Mouse (Mus musculus): Measurements from ENCODE around the gene Apeh. TPM values are rescaled to one million over a fixed set of nuclear protein-coding genes. Genes with fewer than 3 reads are reported as not detected.
A peak's percentile ranks its signal among the peaks of the same experiment; 100 is the strongest.

Apeh gene
- total and polyA plus RNA-seq, 3 experiments = 67.5 to 148 (median 119) TPM

DNA sequence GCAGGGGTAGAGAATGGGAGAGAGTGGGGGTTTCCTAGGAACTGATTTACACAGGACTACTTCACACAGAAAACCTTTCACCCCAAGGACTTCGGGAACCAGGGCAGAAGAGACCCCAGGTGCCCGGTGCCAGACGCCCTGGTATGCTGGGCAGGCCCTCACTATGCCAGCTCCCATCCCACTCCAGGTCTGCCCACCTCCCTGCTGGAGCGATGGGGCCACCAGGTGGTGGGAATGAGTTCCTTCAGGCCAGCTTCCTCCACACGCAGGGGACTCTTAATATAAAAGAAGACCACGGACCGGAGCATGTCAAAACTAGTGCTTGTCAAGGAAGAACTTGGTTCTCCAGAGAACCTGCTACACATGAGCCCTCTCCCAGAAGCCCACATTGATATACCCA lies 27.2 kb downstream of the Apeh start:
- peaks cover 13% of the 10 kb centered on the region; the same call in 1 of the 2 replicates for H3K4me1 ChIP-seq (ENCODE audit: insufficient read depth, low read depth, low read length)
- H3K9me3 ChIP-seq (replicated peaks) = no peaks in the 10 kb centered on the region
- no peak overlapping the region for H3K4me3 ChIP-seq (ENCODE audit: low read depth, low read length)
- DNase-seq (ENCODE audit: low spot score) = no peak
- no peaks in the 10 kb centered on the region for H3K27me3 ChIP-seq (ENCODE audit: insufficient read depth, low read length)
- no peak for ATAC-seq (ENCODE audit: extremely low read depth, insufficient number of reproducible peaks, low FRiP score, poor library complexity, severe bottlenecking)
- TF ChIP-seq GATA1 (IDR thresholded peaks at IDR 0.05; ENCODE audit: borderline replicate concordance, low read length) (no peak), GATA2 (IDR thresholded peaks at IDR 0.05; ENCODE audit: borderline replicate concordance, low read depth, low read length) (no peak), CTCF (IDR thresholded peaks at IDR 0.05; ENCODE audit: low read depth, low read length) (no peak), POLR2AphosphoS5 (IDR thresholded peaks at IDR 0.05; ENCODE audit: insufficient replicate concordance, low read depth, low read length) (no peak), TAL1 (conservative IDR thresholded peaks at IDR 0.05; ENCODE audit: low read depth, low read length) (no peak)
- H3K36me3 ChIP-seq (replicated peaks) = peaks cover 100% of the 10 kb centered on the region

DNA sequence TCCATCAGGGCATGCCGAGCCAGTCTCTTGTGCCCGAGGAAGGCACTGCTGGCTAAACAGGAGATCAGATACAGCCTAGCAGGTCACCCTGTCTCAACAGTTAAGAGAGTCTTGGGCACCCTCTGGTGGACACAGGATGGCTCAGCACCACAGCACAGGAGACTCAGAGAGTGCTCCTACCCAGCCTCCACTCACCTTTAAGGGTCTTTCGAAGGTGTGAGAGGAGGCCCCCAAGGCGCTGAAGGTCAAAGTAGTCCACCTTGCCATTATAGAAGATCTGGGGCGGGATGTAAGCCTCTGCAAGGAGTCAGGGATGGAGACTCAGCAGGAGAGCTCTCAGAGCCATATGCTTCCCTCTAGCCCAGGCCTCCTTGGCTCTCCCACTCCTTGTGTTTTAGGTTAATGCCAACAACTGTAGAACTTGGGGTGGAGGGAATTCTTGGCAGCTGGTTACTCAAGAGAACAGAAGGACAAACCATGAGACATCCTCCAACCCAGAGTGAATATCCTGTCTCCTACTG lies 28.9 kb downstream of the Apeh start:
- Histone ChIP-seq H3K4me1 (ENCODE audit: insufficient read depth, low read depth, low read length) (peaks cover 13% of the 10 kb centered on the region; the same call in 1 of the 2 replicates), H3K4me3 (ENCODE audit: low read depth, low read length) (no peak overlapping the region), H3K9me3 (replicated peaks) (no peaks in the 10 kb centered on the region), H3K27me3 (ENCODE audit: insufficient read depth, low read length) (no peaks in the 10 kb centered on the region), H3K36me3 (replicated peaks) (peaks cover 100% of the 10 kb centered on the region)
- no peak for TF ChIP-seq GATA1 (IDR thresholded peaks at IDR 0.05; ENCODE audit: borderline replicate concordance, low read length)
- peak; percentile 29; the same call in 1 of the 2 replicates for TF ChIP-seq CTCF (IDR thresholded peaks at IDR 0.05; ENCODE audit: low read depth, low read length)
- ATAC-seq (ENCODE audit: extremely low read depth, insufficient number of reproducible peaks, low FRiP score, poor library complexity, severe bottlenecking) = no peak
- peak; percentile 68 for DNase-seq (ENCODE audit: low spot score)

DNA sequence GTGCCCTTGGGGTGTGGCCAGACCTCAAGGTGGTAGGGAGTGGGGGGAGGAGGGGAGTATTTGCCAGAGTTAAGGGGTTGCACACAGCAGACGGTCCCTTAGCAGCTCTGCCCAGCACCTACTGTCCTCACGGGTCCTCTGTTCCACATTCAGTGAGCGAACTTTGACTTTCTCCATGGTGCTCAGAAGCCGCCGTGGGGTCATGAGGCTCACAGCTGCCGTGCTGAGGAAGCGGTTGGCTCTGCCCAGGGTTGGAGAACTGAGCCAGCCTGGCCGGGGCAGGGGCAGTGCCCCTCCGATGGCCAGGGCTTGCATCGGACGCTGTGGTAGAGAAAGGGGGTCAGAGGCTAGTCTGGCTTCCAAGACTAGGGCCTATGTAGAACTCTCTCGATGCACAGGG lies 31.0 kb downstream of the Apeh start:
- peaks cover 13% of the 10 kb centered on the region; the same call in 1 of the 2 replicates for H3K4me1 ChIP-seq (ENCODE audit: insufficient read depth, low read depth, low read length)
- H3K27me3 ChIP-seq (ENCODE audit: insufficient read depth, low read length) = no peaks in the 10 kb centered on the region
- H3K36me3 ChIP-seq (replicated peaks) = peaks cover 100% of the 10 kb centered on the region
- no peak for ATAC-seq (ENCODE audit: extremely low read depth, insufficient number of reproducible peaks, low FRiP score, poor library complexity, severe bottlenecking)
- no peaks in the 10 kb centered on the region for H3K9me3 ChIP-seq (replicated peaks)
- no peak for DNase-seq (ENCODE audit: low spot score)
- TF ChIP-seq CTCF (IDR thresholded peaks at IDR 0.05; ENCODE audit: low read depth, low read length) = no peak
- TF ChIP-seq TAL1 (conservative IDR thresholded peaks at IDR 0.05; ENCODE audit: low read depth, low read length) = no peak
- TF ChIP-seq POLR2AphosphoS5 (IDR thresholded peaks at IDR 0.05; ENCODE audit: insufficient replicate concordance, low read depth, low read length) = no peak
- TF ChIP-seq GATA2 (IDR thresholded peaks at IDR 0.05; ENCODE audit: borderline replicate concordance, low read depth, low read length) = no peak
- TF ChIP-seq GATA1 (IDR thresholded peaks at IDR 0.05; ENCODE audit: borderline replicate concordance, low read length) = no peak
- H3K4me3 ChIP-seq (ENCODE audit: low read depth, low read length) = no peak overlapping the region

DNA sequence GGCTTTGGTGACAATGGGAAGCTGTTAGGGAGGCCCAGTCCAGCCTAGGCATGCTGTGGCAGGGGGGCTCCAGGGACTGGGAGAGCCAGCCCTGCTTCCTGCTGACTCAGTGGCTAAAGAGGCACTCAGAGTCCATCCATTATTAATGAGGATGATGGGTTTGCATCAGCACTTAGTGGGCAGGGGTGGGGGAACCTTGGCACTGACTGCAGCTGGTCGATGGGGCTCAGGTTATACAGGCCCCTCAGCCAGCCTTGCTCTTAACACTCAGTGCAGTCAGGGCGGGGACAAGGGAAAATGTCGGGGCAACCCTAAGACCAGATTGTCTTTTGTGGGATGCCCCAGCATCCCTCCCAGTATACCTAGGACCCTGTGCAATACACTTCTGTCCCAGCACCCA lies 32.3 kb downstream of the Apeh start:
- Histone ChIP-seq H3K27me3 (ENCODE audit: insufficient read depth, low read length) (no peaks in the 10 kb centered on the region), H3K9me3 (replicated peaks) (no peaks in the 10 kb centered on the region), H3K4me3 (ENCODE audit: low read depth, low read length) (no peak overlapping the region), H3K4me1 (ENCODE audit: insufficient read depth, low read depth, low read length) (peaks cover 8% of the 10 kb centered on the region; the same call in 1 of the 2 replicates), H3K36me3 (replicated peaks) (peaks cover 100% of the 10 kb centered on the region)
- ATAC-seq (ENCODE audit: extremely low read depth, insufficient number of reproducible peaks, low FRiP score, poor library complexity, severe bottlenecking) (no peak), DNase-seq (ENCODE audit: low spot score) (no peak)
- TF ChIP-seq GATA2 (IDR thresholded peaks at IDR 0.05; ENCODE audit: borderline replicate concordance, low read depth, low read length) = no peak
- TF ChIP-seq CTCF (IDR thresholded peaks at IDR 0.05; ENCODE audit: low read depth, low read length) = no peak
- TF ChIP-seq GATA1 (IDR thresholded peaks at IDR 0.05; ENCODE audit: borderline replicate concordance, low read length) = no peak
- TF ChIP-seq POLR2AphosphoS5 (IDR thresholded peaks at IDR 0.05; ENCODE audit: insufficient replicate concordance, low read depth, low read length) = no peak
- TF ChIP-seq TAL1 (conservative IDR thresholded peaks at IDR 0.05; ENCODE audit: low read depth, low read length) = no peak

DNA sequence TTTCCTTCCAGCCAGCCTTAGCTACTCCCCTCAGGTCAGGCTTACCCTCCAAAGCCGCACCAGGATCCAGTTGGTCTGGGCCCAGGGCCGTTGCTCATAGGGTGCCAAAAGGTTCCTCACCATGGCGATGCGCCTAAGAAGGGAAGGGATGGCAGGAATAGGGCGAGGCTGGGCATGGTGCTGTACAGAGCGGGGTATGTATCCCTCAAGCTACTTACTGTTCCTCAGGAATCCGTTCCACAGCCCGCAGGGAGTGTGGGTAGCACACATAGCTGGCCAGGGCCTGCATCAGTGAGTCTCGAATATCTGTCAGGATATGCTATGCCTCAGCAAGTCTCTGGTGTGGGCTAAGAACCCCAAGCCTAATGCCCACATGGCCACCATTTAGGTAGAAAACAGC lies 36.1 kb downstream of the Apeh start:
- DNase-seq (ENCODE audit: low spot score) (no peak), ATAC-seq (ENCODE audit: extremely low read depth, insufficient number of reproducible peaks, low FRiP score, poor library complexity, severe bottlenecking) (no peak)
- H3K9me3 ChIP-seq (replicated peaks) = no peaks in the 10 kb centered on the region
- H3K4me3 ChIP-seq (ENCODE audit: low read depth, low read length) = no peak overlapping the region
- H3K27me3 ChIP-seq (ENCODE audit: insufficient read depth, low read length) = no peaks in the 10 kb centered on the region; the same call in 1 of the 2 replicates
- H3K36me3 ChIP-seq (replicated peaks) = peaks cover 100% of the 10 kb centered on the region
- no peak for TF ChIP-seq TAL1 (conservative IDR thresholded peaks at IDR 0.05; ENCODE audit: low read depth, low read length)
- no peak for TF ChIP-seq GATA1 (IDR thresholded peaks at IDR 0.05; ENCODE audit: borderline replicate concordance, low read length)
- TF ChIP-seq GATA2 (IDR thresholded peaks at IDR 0.05; ENCODE audit: borderline replicate concordance, low read depth, low read length) = no peak
- no peak for TF ChIP-seq POLR2AphosphoS5 (IDR thresholded peaks at IDR 0.05; ENCODE audit: insufficient replicate concordance, low read depth, low read length)
- TF ChIP-seq CTCF (IDR thresholded peaks at IDR 0.05; ENCODE audit: low read depth, low read length) = no peak
- peaks cover 15% of the 10 kb centered on the region for H3K4me1 ChIP-seq (ENCODE audit: insufficient read depth, low read depth, low read length)

DNA sequence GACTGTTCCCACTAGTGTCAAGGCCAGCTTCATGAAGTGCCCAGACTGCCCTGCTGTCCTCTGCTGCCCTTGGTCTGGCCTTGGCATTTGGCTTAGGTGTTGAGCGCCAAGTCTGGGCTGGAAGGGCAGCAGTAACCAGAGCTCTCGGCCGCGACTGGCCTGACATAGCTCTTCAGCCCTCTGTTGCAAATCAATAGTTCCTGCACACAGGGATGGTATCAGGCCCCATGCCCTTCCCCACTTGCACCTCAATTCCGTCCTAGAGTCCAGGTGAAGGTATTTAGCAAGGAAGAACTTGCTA lies 37.2 kb downstream of the Apeh start:
- DNase-seq (ENCODE audit: low spot score) (no peak), ATAC-seq (ENCODE audit: extremely low read depth, insufficient number of reproducible peaks, low FRiP score, poor library complexity, severe bottlenecking) (no peak)
- no peaks in the 10 kb centered on the region for H3K9me3 ChIP-seq (replicated peaks)
- no peak overlapping the region for H3K4me3 ChIP-seq (ENCODE audit: low read depth, low read length)
- peaks cover 100% of the 10 kb centered on the region for H3K36me3 ChIP-seq (replicated peaks)
- peaks cover 25% of the 10 kb centered on the region for H3K4me1 ChIP-seq (ENCODE audit: insufficient read depth, low read depth, low read length)
- H3K27me3 ChIP-seq (ENCODE audit: insufficient read depth, low read length) = no peaks in the 10 kb centered on the region; the same call in 1 of the 2 replicates
- no peak for TF ChIP-seq GATA1 (IDR thresholded peaks at IDR 0.05; ENCODE audit: borderline replicate concordance, low read length)
- no peak for TF ChIP-seq GATA2 (IDR thresholded peaks at IDR 0.05; ENCODE audit: borderline replicate concordance, low read depth, low read length)
- TF ChIP-seq TAL1 (conservative IDR thresholded peaks at IDR 0.05; ENCODE audit: low read depth, low read length) = no peak
- no peak for TF ChIP-seq POLR2AphosphoS5 (IDR thresholded peaks at IDR 0.05; ENCODE audit: insufficient replicate concordance, low read depth, low read length)
- TF ChIP-seq CTCF (IDR thresholded peaks at IDR 0.05; ENCODE audit: low read depth, low read length) = no peak

All from G1E (cell line).